Mouse (Mus musculus) thymus, postnatal 36 days (tissue): ENCODE measurements around the gene Il9r.
"Not testable (repeated sequence)": the region's sequence is repeated elsewhere in the genome, so short reads cannot be mapped to it uniquely, and the experiment has no call there.

ENCODE experiments used
- DNase-seq, 2 experiments: peaks; one replicate each; pipeline ENCODE4 v3.0.0; 2022; ENCODE audit warnings: mixed read lengths in 2 of 2

The Il9r gene

DNA sequence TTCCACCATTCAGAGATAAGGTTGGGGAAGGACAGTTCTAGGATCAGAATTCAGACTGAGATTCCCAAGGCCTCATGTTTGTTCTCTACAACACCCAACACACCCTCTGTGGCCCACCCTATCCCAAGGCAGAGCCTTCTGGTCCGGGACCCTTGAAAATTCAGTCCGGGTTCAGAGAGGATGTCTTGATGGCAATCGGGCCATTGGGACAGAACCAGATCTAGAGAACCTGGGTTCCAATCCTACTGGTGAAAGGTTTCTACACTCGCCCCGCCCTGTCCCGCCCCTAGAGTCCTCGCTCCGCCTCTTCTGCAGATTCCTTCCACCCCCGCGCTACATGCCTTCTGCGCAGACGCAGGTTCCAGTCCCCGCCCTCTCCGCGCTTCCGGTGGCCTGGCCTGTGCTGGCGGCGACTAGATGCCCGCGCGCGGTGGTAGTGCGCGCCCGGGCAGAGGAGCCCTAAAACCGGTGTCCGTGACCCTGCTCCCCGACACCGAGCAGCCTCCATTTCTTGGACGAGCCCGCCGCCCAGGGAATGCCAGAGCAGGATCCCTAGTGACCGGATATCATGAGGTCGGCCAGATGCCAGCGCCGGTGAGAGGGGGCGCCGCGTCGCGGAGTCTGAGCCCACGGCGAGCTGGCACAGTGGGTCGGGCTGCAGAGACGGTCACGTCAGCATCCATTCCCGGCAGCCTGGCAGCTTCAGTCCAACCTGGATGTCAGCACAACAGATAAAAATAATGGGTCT is 26.2 kb upstream of the Il9r start, which contains the start of gene Mpg:
TSS of gene Mpg (plus strand) at position 382 of the 748 bp plus-strand sequence.
- peak; percentile 90 to 91 for DNase-seq

DNA sequence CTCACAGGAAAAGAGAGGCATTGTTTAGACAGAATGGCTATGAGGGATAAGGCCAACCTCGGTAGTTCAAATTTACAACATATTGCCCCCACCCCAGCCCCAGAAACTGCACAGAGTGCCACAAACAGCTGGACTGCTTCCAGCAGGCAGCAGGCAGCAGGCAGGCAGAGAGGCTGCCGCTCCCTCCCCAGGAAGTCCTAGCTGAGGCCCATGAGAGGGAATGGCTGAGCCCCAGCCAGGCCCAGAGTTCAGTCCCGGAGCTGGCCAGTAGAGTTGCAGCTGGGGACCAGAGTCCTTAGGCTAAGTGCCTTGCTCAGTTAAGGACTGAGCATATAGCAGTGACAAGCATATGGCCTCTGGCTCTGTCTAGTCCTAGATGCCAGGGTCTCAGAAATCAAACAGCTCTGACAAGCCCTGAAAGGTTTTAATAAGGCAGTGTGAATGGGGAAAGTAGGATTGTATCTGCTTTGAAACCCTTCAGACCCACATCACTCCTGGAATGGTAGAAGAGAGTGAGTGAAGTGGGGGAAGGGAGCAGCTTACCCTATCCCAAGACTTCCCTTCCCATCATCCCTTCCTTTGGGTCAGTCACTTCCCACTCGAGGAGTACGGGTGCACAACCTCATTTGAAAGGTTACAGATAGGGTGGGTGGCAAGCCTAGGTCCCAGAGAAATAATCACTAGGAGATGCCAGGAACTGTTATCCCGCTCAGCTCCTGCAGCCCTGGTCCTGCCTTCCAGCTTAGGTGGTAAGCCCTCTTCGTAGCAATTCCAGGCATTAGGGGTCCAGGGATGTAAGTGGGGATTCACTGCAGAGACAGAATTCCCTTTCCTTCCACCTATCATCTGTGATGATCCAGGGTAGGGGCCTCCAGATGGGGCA is 25.4 kb upstream of the Il9r start:
- DNase-seq = no peak

DNA sequence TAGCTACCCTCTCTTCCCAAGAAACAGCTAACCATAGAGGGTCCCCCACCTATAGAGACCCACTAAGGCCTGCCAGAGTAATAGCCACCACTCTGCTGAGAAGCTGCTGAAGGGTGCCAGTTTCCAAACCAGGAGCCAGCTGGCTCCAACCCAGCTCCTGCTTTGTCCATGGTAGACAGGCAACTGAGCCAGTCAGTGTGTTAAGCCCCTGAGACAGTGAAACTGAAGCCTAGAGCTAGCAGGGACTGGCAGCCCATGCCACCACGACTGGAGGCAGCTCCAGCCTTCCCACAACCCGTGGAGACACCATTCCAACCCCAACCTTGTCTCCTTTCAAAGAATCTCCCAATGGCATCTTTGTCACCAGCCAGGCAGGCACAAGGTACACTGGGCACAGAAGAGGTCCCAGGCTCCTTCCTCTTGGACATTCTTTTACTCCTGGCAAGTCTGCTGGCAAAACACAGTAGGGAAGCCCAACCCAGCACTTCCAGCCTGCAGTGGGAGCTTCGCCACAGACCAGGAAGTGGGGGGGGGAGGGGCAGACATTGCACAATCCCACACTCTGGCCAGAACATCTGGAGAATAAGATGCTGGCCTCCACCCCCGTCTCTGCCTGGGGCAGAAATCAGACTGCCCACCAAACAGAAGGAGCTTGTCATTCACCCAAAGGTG is 24.5 kb upstream of the Il9r start:
- no peak for DNase-seq

GRCm38 (mm10) chr11:32223297-32223967 is 23.4 kb upstream of the Il9r start:
- DNase-seq = no peak

DNA sequence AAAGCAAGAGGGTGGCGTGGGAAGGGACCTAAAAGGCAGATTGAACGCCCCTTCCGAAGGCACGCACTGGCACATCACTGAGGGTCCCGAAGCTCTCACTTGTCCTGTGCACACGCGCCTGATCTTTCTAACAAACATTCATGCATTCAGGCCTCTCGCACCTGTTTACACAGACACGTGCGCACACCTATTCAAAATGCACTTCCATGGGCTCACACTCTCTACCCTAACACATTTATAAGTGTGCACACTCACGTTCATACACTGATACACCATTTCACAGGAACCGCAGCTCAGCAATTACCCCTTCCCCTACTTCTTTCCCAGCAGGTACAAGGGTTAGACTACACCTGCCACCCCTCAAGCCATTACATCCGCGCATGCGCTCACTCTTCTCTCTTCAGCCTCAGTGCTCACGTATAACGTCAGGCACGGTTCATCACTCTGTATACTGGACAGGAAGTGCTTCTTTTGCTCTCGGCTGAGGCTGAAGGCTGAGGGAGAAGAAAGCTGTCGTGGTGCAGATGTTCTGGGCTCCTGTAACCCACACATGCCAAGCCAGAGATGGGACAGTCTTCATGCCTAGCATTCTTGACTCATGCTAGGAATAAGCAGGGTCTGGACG is 22.6 kb upstream of the Il9r start:
- DNase-seq = no peak

DNA sequence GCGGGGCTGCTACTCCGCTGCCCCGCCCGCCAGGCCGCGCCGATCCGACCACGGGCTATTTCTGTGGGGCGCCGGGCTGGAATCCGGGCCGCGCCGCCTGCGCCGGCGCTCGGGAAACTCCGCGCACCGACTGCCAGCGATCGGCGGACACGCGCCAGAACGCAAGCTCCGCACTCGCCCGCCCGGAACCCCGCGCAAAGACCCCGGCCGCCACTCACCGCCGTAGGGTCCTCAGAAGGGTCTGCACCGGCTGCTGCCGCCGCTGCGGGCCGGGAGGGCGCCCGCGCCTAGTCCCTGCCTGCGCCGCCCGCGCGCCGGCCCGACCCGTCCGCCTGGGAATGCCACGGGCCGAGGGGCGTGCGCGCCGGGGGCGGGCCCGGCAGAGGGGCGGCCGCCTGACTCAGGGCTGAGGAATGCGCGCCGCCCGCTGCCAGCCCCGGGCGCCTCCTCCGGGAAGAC is 21.9 kb upstream of the Il9r start, which contains the start of gene Rhbdf1:
TSS of gene Rhbdf1 (minus strand) at position 350 of the 459 bp plus-strand sequence.
- no peak for DNase-seq

GRCm38 (mm10) chr11:32221225-32221950 is 21.3 kb upstream of the Il9r start:
- DNase-seq = no peak

DNA sequence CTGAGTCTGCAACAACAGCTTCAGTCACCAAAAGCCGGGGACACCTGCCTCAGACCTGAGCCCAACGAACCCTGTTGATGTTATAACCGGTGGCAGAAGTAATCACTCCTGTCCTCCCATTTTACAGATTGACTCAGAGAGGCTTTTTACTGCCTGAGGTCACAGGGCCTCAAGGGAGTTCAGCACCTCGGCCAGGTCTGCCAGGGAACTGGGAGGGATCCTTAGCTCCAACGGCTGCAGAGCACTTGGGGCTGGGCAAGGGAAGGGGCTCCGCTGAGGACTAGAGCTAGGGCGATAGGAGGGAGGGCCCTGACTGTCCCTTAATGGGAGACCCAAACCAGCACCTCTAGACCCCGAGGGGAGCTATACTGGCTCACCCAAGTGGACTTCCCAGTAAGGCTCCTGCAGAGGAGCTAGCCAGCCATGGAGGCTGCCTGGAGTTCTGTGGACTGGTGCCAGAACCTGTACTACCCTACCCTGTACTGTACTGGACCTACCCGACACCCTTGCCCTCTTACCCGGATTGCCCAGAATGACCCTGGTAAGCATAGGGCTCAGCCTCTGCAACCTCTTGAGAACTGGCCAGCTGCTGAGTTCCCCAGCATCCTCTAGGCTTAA is 20.6 kb upstream of the Il9r start:
- DNase-seq = no peak

GRCm38 (mm10) chr11:32219287-32219686 is 19.2 kb upstream of the Il9r start:
- DNase-seq = no peak

- no peak for DNase-seq
Observed at GRCm38 (mm10) chr11:32218501-32219050, 18.5 kb upstream of the Il9r start.

- peak; percentile 55 to 65 for DNase-seq
Observed at GRCm38 (mm10) chr11:32216851-32217250, 16.8 kb upstream of the Il9r start.

DNA sequence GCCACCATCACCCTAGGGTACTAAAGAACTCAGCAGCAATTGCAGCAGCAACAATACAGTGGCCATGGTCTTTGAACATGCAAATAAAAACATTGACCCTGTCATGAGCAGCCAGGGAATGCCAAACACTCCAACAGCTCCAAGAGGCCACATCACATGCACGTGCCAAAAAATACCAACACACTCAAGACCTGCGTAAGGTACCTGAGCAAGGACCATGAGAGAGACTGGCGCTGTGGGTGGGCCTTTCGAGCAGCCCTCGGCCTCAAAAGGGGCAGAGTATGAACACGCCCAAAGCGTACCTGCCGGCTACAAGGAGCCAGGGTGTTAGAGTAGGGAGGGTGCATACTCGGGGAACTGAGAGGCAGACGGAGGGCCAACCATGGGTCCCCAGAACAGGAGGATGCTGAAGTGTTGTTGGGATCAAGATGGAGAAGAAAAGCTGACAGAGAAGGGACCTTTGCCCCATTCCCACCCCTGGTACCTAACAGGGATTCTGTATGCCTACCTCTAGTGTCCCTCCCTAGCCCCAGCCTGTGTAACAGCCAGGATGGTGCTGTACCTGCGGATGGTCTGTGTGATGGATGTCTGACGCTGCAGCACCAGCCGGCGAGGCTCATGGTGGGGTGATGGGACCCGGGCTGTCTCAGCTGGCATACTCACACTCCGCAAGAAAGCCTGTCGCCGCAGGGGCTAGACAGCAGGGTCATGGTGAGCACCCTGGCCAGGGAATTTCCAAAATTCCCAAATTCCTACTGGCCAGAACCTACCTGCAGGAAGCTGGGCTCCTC is 15.5 kb upstream of the Il9r start:
- DNase-seq = no peak

GRCm38 (mm10) chr11:32210623-32211022 is 10.5 kb upstream of the Il9r start:
- no peak for DNase-seq

DNA sequence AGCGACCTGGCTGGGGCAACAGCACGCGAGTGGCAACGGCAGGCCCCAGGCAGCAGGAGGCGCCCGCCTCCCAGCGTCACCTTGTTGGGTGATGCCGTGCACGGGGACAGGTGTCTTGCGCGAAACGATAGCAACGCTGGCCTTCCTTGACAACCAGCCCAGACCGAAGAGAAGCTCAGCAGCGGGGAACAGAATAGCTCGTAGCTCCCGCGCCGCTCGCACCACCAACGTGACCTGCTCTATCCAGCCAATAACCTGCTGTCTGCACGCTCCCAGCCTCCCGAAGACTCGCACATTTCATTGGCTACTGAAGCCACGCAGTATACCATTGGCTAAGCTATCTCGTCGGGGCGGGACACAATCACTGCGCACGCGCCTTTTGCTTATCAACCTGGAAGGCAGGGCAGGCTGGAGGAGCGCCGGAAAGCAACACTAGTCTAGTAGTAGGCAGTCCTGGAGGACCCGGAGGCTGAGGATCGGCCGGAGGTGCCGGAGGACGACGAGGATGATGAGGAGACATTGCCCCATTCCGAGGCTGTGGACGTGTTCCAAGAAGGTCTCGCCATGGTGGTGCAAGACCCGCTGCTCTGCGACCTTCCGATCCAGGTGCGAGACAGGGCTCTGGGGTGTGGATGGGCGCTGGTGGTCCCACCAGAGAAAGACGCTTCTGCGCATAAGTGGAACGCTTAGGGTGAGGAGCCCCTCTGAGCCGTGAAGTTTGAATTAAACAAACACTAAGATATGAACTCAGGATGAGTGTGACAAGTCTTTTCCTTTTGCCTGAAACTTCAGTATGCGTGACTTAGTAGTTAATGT is 5.2 kb upstream of the Il9r start, which contains the start of gene Snrnp25:
TSS of gene Snrnp25 (plus strand) at position 358 of the 816 bp plus-strand sequence.
- DNase-seq = peak; percentile 94 to 96

- DNase-seq = no peak
Observed at GRCm38 (mm10) chr11:32201922-32202685, 2.0 kb upstream of the Il9r start.

DNA sequence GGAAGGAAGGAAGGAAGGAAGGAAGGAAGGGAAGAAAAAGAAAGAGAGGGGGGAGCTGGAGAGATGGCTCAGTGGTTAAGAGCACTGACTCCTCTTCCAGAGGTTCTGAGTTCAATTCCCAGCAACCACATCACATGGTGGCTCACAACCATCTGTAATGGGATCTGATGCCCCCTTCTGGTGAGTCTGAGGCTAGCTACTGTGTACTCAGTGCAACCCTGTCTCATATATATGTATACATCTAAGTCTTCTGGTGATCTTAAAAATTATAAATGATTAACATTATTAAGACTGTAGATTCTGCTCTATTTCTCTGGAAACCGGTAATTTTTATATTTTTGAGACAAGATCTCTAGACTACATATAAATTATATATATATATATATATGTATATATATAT is 913 bp upstream of the Il9r start:
- not testable (repeated sequence) for DNase-seq

- peak; percentile 48 to 69 for DNase-seq
Observed at GRCm38 (mm10) chr11:32199230-32199629, 849 bp downstream of the Il9r start.
